Mouse (Mus musculus): Measurements from ENCODE around the gene 1700067P10Rik.

The 1700067P10Rik gene

GRCm38 (mm10) chr17:48096321-48096720, 7.2 kb downstream of the 1700067P10Rik start:
- DNase-seq (ENCODE audit: low read depth, low spot score), result no peak

DNA sequence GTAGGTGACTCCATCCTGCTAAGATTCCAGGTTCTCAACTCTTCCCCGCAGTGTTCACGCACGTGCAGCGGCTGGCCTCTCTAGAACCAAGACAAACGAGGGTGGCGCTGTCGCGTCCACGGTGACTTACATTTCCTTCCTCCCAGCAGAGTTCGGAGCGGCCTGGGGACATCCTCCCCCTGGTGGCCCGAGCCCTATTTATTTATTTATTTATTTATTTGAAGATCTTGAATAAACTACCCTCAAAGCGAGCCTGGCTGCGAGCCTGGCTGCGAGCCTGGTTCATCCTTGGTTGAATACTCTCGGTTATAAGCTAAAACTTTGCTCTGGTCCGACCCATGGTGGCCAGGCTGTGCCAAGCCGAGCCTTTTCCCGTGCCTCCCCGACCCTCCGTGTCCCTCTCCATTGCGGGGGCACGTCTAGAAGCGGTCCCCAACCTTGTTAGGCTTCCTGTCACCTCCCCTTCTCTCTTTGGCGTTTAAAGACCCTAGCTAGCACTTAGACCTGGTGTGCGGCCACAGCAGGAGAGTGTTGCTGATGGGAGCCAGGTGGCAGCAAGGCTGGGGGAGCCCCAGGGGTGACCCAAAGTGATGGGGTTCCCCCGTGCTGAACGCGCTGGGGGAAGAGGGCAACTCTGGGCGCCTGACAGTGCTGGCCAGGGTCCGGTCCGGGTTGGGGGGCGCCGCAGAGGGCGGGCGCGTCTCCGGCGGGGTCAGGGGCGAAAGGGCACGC, 8.1 kb downstream of the 1700067P10Rik start:
- no peak for DNase-seq (ENCODE audit: low read depth, low spot score)

DNA sequence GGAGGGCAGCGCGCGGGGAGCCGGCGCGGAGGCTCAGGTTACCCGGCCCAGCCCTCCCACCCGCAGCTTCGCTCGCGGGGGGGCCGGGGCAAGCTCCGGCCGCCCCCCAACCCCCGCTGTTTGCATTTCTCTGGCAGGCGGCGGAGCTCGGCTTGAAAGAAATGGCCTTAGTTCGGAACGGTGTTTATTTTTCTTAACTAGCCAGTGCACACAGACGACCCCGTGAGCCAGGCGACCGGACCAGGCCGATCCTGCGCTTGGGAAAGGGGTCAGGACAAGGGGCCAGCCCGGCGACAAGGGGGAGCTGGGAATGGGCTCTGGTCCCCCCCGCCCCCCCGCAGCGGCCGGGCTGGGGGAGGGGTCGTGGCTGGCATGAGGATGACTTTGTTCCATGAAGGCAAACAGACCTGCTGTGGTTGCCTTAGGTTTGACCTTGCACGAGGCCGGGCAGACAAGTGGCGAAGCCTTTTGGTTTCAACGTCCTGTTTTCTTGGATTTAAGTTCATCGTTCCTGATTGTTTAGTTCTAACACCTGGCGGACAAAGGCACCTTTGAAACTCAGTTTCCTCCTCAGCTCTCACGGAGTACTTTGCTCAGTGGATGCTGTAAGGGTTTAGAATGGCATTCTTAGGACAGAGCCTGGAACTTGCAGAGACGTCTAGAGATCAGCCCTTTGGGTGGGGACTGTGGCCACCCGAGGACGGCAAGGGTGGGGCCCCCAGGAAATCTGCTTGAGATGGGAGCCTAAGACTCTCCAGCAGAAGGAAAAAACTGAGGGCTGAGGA, 8.8 kb downstream of the 1700067P10Rik start:
- no peak for DNase-seq (ENCODE audit: low read depth, low spot score)

- DNase-seq (ENCODE audit: low read depth, low spot score), result no peak
These were observed 9.4 kb downstream of the 1700067P10Rik start for GRCm38 (mm10) chr17:48098528-48098890.

DNA sequence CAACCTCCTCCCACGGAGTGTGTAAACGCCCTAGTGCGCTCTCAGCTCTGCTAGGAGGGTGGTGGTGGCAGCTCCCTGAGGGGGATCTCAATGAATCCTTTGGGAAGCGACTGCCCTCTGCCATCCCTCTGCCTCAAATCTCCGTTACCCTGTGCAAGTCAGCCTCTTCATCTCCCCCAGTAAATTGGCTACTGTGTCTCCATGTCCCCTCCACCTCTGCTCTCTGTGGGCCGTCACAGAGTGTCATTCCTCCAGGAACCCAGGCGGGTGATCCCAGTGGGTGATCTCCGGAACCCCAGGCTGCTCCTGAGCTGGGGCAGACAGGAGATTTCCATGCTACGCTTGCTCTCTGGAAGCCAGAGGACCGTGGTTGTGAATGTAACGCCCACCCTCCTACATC, 10.2 kb downstream of the 1700067P10Rik start:
- no peak for DNase-seq (ENCODE audit: low read depth, low spot score)

DNA sequence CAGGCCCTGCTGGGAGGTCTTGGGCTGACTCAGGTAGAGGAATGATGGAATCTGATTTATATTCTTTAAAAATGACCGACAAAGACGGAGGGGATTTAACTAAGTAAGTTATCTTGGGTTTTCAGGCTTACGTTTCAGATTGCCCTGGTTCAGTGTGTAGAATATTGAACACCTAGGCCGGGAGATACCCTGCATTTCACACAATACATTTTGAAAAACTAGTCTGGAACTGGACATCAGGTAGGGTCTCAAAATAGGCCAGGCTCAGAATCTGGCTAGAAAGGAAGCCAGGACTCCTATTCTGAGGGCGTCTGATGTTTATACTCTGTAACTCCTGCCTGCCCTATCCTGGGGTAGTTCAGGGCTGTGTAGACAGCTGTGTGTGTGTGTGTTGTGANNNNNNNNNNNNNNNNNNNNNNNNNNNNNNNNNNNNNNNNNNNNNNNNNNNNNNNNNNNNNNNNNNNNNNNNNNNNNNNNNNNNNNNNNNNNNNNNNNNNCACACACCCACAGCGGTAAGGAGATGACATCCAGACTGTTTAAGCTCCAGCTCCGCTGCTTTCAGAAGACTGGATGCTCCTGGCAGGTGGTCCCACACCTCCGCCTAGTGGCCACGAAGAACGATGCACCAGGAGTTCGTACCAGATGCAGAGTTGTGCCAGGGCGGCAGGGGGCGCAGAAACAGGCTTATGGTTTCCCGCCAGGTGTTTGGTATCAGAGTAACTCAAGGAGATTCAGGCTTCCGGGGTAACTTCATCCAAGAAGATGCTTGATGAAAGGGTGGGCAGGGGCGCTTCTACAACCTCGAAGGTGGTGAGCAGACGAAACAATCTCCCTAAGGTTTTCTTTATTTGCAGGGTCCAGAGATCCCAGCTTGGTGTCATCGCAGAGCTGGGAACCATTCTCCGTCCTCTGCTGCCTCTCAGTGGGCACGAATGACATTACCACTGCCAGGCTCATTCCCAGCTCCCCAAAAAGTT, 11.6 kb downstream of the 1700067P10Rik start:
- peak; percentile 74 for DNase-seq (ENCODE audit: low read depth, low spot score)

- no peak for DNase-seq (ENCODE audit: low read depth, low spot score)
These were observed 18.2 kb downstream of the 1700067P10Rik start for GRCm38 (mm10) chr17:48107333-48107732.

- DNase-seq (ENCODE audit: low read depth, low spot score), result no peak
These were observed 18.7 kb downstream of the 1700067P10Rik start for GRCm38 (mm10) chr17:48107862-48108261.

DNA sequence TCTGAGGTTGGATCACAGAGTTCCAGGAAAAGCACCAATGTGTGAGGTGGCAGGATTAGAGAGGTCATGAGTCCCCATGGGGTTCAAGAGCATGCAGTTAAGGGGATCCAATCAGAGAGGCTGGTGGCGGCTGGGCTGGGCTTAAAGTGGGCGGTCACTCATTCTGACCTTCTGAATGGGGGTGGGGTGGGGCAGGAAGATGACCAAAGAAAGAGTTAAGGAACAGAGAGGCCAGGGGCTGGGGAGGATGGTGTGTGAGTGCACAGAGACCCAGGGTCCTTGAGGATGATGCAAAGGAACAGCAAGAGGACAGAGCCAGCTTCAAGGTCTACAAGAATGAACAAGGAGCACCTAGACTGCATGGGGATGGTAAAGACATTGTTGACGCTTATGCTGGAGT, 19.4 kb downstream of the 1700067P10Rik start:
- no peak for DNase-seq (ENCODE audit: low read depth, low spot score)

DNA sequence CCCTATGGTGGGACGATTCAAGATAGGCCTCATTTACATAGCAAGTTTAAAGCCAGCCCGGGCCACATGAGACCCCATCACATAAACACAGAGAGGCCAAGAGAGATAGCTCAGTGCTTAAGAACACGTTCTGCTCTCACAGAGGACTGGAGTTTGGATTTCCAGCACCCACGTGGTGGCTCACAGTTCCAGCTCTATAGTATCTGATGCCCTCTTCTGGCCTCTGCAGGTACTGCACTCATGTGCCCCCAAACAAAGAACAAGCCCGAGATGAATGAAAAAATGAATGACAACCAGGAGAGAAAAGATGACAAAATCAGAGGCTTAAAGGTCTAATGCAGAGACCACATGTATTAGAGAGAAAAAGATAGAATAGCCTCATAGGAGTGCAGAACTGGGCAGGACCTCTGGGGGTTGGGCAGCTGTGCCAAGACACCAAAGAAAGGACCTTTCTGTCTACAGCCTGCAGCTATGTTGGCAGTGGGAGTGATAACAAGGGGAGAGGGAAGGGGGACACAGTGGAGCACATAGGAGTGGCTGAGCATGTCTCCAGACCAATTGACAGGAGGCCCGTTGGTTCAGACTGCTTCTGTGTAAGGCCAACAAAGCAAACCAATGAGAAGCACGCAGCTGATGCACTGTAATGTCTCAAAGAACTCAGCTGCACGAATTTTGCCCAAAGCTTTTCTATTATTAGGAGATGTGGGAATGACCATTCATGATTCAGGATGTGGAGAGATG, 21.6 kb downstream of the 1700067P10Rik start:
- DNase-seq (ENCODE audit: low read depth, low spot score), result no peak

GRCm38 (mm10) chr17:48118570-48118969, 29.5 kb downstream of the 1700067P10Rik start:
- DNase-seq (ENCODE audit: low read depth, low spot score), result no peak

- no peak for DNase-seq (ENCODE audit: low read depth, low spot score)
These were observed 30.5 kb downstream of the 1700067P10Rik start for GRCm38 (mm10) chr17:48119656-48120055.

- no peak for DNase-seq (ENCODE audit: low read depth, low spot score)
These were observed 31.3 kb downstream of the 1700067P10Rik start for GRCm38 (mm10) chr17:48120456-48120855.

DNA sequence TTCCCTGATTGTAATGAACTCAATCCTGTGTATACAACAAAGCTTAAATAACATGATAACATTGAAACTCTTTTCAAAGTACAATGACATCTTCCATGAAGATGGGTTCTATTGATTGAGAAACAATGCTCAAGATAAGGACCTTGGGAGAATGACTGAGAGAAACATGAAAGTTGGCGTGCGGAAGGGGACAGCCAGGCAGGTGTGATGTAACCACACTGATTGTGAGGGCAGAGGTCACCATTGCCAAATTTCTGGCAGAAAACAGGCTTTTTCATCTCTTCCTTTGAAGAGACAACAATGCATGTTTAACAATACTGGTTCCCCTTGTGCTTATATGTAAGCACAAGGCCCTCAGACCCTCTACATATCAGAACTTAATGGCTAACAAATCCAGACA, 43.7 kb downstream of the 1700067P10Rik start:
- DNase-seq (ENCODE audit: low read depth, low spot score), result no peak

Measured in telencephalon, adult 2 months (tissue).